13 mouse cellular contexts compared by ENCODE assay signal in the genomic region with DNA sequence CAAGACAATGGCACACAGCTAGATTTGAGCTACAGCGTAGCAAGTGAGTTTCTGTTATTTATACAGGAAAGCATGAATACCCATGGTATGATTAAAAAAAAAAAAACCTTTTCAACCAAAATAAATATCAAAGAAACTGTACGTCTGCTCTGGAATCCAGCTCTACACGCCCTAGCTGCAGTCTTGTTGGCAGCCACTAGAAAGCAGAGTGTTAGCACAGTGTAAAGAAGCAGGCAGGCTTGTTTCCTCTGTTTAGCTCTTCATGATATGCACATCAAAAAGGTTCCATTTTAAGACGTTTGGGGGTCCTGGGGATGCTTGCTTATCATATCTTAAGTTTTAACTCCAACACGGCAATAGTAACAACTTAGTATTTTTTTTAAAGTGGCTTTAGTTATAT. TPM values are rescaled to one million over a fixed set of nuclear protein-coding genes. Genes with fewer than 3 reads are reported as not detected.
DNase-seq lines count a peak whose midpoint lies in the region; ATAC-seq lines count a peak whose summit lies in the region.
"Had no signal": no experiment of that assay in that cellular context is flagged by ENCODE, and none has a peak within 500 bp of the region (broad histone marks: within the 10 kb centered on the region; RNA-seq: fewer than 3 reads in every experiment).

No protein-coding gene starts in this region.

- 0 out of 2 replicates have a peak overlapping the region, but pooled peaks have one; percentile 51 for H3K27ac ChIP-seq in forebrain, embryonic 13.5 days
- H3K27ac ChIP-seq in forebrain, embryonic 14.5 days (ENCODE audit: low read depth, low read length), result no peak overlapping the region
- H3K27ac ChIP-seq in kidney, embryonic 15.5 days, result peak overlapping the region; percentile 69; the same call in 1 of the 2 replicates
- peak overlapping the region; percentile 84 for H3K27ac ChIP-seq in hindbrain, embryonic 11.5 days (ENCODE audit: low read depth, low read length)
- H3K27ac ChIP-seq in midbrain, embryonic 13.5 days, result peak overlapping the region; percentile 79
- H3K27ac ChIP-seq: limb, embryonic 15.5 days had no signal

- no peaks in the 10 kb centered on the region for H3K9me3 ChIP-seq in forebrain, embryonic 13.5 days (replicated peaks)
- no peaks in the 10 kb centered on the region for H3K9me3 ChIP-seq in forebrain, embryonic 14.5 days (replicated peaks; ENCODE audit: control insufficient read depth, low read length)
- no peaks in the 10 kb centered on the region for H3K9me3 ChIP-seq in kidney, embryonic 15.5 days (replicated peaks)
- no peaks in the 10 kb centered on the region for H3K9me3 ChIP-seq in hindbrain, embryonic 11.5 days (ENCODE audit: control insufficient read depth, low read length)
- H3K9me3 ChIP-seq in midbrain, embryonic 13.5 days, result no peaks in the 10 kb centered on the region
- H3K9me3 ChIP-seq: limb, embryonic 15.5 days had no signal

- no peak overlapping the region for H3K4me2 ChIP-seq in forebrain, embryonic 13.5 days
- H3K4me2 ChIP-seq in forebrain, embryonic 14.5 days (ENCODE audit: low read length), result no peak overlapping the region
- H3K4me2 ChIP-seq in kidney, embryonic 15.5 days, result no peak overlapping the region
- H3K4me2 ChIP-seq in hindbrain, embryonic 11.5 days (replicated peaks; ENCODE audit: low read depth, low read length), result no peak overlapping the region
- no peak overlapping the region for H3K4me2 ChIP-seq in midbrain, embryonic 13.5 days (replicated peaks)
- H3K4me2 ChIP-seq: limb, embryonic 15.5 days had no signal

- H3K9ac ChIP-seq in forebrain, embryonic 13.5 days, result no peak overlapping the region
- H3K9ac ChIP-seq in forebrain, embryonic 14.5 days (ENCODE audit: low read length), result no peak overlapping the region
- no peak overlapping the region for H3K9ac ChIP-seq in kidney, embryonic 15.5 days
- no peak overlapping the region; the same call in 1 of the 2 replicates for H3K9ac ChIP-seq in hindbrain, embryonic 11.5 days (ENCODE audit: low read depth, low read length)
- H3K9ac ChIP-seq in midbrain, embryonic 13.5 days (replicated peaks), result no peak overlapping the region
- H3K9ac ChIP-seq: limb, embryonic 15.5 days had no signal

- peaks cover 12% of the 10 kb centered on the region for H3K27me3 ChIP-seq in forebrain, embryonic 13.5 days
- H3K27me3 ChIP-seq in forebrain, embryonic 14.5 days (replicated peaks; ENCODE audit: control insufficient read depth, insufficient read depth, low read length), result no peaks in the 10 kb centered on the region
- H3K27me3 ChIP-seq in kidney, embryonic 15.5 days, result no peaks in the 10 kb centered on the region
- no peaks in the 10 kb centered on the region; the same call in 1 of the 2 replicates for H3K27me3 ChIP-seq in hindbrain, embryonic 11.5 days (ENCODE audit: control insufficient read depth, insufficient read depth, low read length)
- H3K27me3 ChIP-seq in midbrain, embryonic 13.5 days, result peaks cover 16% of the 10 kb centered on the region; the same call in 1 of the 2 replicates
- H3K27me3 ChIP-seq: limb, embryonic 15.5 days had no signal

- no peak for DNase-seq in forebrain, embryonic 14.5 days (ENCODE audit: low spot score)
- no peak for DNase-seq in kidney, postnatal 36 days
- no peak for DNase-seq in hindbrain, embryonic 11.5 days (ENCODE audit: low spot score)
- DNase-seq in MN1 (ENCODE audit: low spot score), result no peak
- DNase-seq: adrenal gland, adult 8-10 months; right cerebral cortex, adult 18-20 months had no signal

- no peak for ATAC-seq in forebrain, embryonic 13.5 days
- no peak for ATAC-seq in forebrain, embryonic 14.5 days
- no peak for ATAC-seq in kidney, embryonic 15.5 days (replicated peaks; ENCODE audit: low FRiP score)
- ATAC-seq in hindbrain, embryonic 11.5 days (ENCODE audit: low FRiP score), result no peak
- no peak; the same call in 1 of the 2 replicates for ATAC-seq in midbrain, embryonic 13.5 days
- ATAC-seq in megakaryocyte, adult 5-6 weeks (ENCODE audit: poor library complexity, severe bottlenecking), result no peak

- WGBS in forebrain, embryonic 13.5 days, result 69% methylated on average over 5 of the region's 5 CpGs
- WGBS in forebrain, embryonic 14.5 days, result 77% methylated on average over 5 of the region's 5 CpGs
- 77% methylated on average over 5 of the region's 5 CpGs for WGBS in kidney, embryonic 15.5 days
- WGBS in hindbrain, embryonic 11.5 days, result 46% methylated on average over 5 of the region's 5 CpGs
- WGBS in midbrain, embryonic 13.5 days, result 39% methylated on average over 5 of the region's 5 CpGs

- no peak overlapping the region for H3K4me3 ChIP-seq in forebrain, embryonic 13.5 days
- H3K4me3 ChIP-seq in forebrain, embryonic 14.5 days (ENCODE audit: low read depth, low read length), result no peak overlapping the region
- no peak overlapping the region for H3K4me3 ChIP-seq in kidney, embryonic 15.5 days (replicated peaks)
- H3K4me3 ChIP-seq in hindbrain, embryonic 11.5 days (ENCODE audit: low read depth, low read length), result no peak overlapping the region
- H3K4me3 ChIP-seq in midbrain, embryonic 13.5 days (replicated peaks), result no peak overlapping the region
- H3K4me3 ChIP-seq: limb, embryonic 15.5 days had no signal

- peaks cover 29% of the 10 kb centered on the region for H3K36me3 ChIP-seq in forebrain, embryonic 13.5 days (ENCODE audit: poor library complexity, severe bottlenecking)
- H3K36me3 ChIP-seq in forebrain, embryonic 14.5 days (ENCODE audit: control insufficient read depth, insufficient read depth, low read length), result peaks cover 25% of the 10 kb centered on the region
- peaks cover 36% of the 10 kb centered on the region for H3K36me3 ChIP-seq in kidney, embryonic 15.5 days
- H3K36me3 ChIP-seq in hindbrain, embryonic 11.5 days (ENCODE audit: control insufficient read depth, insufficient read depth, low read length), result no peaks in the 10 kb centered on the region
- H3K36me3 ChIP-seq in midbrain, embryonic 13.5 days, result peaks cover 32% of the 10 kb centered on the region

- H3K4me1 ChIP-seq in forebrain, embryonic 13.5 days, result peaks cover 56% of the 10 kb centered on the region
- H3K4me1 ChIP-seq in forebrain, embryonic 14.5 days (ENCODE audit: control insufficient read depth, insufficient read depth, low read length), result peaks cover 14% of the 10 kb centered on the region
- H3K4me1 ChIP-seq in kidney, embryonic 15.5 days, result peaks cover 36% of the 10 kb centered on the region
- peaks cover 17% of the 10 kb centered on the region for H3K4me1 ChIP-seq in hindbrain, embryonic 11.5 days (replicated peaks; ENCODE audit: control insufficient read depth, insufficient read depth, low read length)
- peaks cover 78% of the 10 kb centered on the region for H3K4me1 ChIP-seq in midbrain, embryonic 13.5 days (replicated peaks)

RNA-seq across cellular contexts. Expression of a gene that starts 43.9 kb away (rescaled TPM):
- 11.8 and 15.6 TPM in 2 replicates for polyA plus RNA-seq in forebrain, embryonic 13.5 days (2015; fragmentation: Nextera tagmentation; extraction: Ambion mirVana)
- polyA plus RNA-seq in forebrain, embryonic 14.5 days (2014; fragmentation: Nextera tagmentation; extraction: Ambion mirVana), result 8.1 and 9.5 TPM in 2 replicates
- 0.14 and 0.17 TPM in 2 replicates for polyA plus RNA-seq in kidney, embryonic 15.5 days (2015; fragmentation: Nextera tagmentation; extraction: Ambion mirVana)
- 65.9 and 66.5 TPM in 2 replicates for polyA plus RNA-seq in hindbrain, embryonic 11.5 days (2014; fragmentation: Nextera tagmentation; extraction: Ambion mirVana)
- 29.0 and 34.3 TPM in 2 replicates for polyA plus RNA-seq in midbrain, embryonic 13.5 days (2015; fragmentation: Nextera tagmentation; extraction: Ambion mirVana)
- total RNA-seq in megakaryocyte, adult 5-6 weeks (2015), result 0.11 TPM in 1 of 2 replicates, not detected in the other
- 0.24 TPM in 1 of 2 replicates, not detected in the other for total RNA-seq in megakaryocyte, adult 5-6 weeks (2017)
- total RNA-seq: granulocyte monocyte progenitor cell, adult 5-6 weeks; neutrophil, adult 5-6 weeks had no signal
